ENCODE assay signal across 8 mouse cellular contexts in genomic region chr11:114851269-114851607, GRCm38 (mm10). TPM values are rescaled to one million over a fixed set of nuclear protein-coding genes. Genes with fewer than 3 reads are reported as not detected.
DNase-seq lines count a peak whose midpoint lies in the region; ATAC-seq and TF ChIP-seq lines count a peak whose summit lies in the region.

No protein-coding gene starts in this region.

- H3K4me1 ChIP-seq in testis, adult 2 months (ENCODE audit: control insufficient read depth, insufficient read depth, low read length): peaks cover 12% of the 10 kb centered on the region
- H3K4me1 ChIP-seq in hindbrain, embryonic 12.5 days: peaks cover 34% of the 10 kb centered on the region
- peaks cover 73% of the 10 kb centered on the region for H3K4me1 ChIP-seq in megakaryocyte, embryonic 14.5 days

- peak overlapping the region; percentile 92 for H3K4me2 ChIP-seq in hindbrain, embryonic 12.5 days (replicated peaks)

- DNase-seq in gastrocnemius, adult 2 months: no peak
- DNase-seq in gastrocnemius, postnatal 14 days: no peak
- no peak for DNase-seq in testis, postnatal 14 days (ENCODE audit: low spot score)
- DNase-seq in yolk sac, embryonic 10.5 days (ENCODE audit: low spot score): no peak
- DNase-seq in thymus, postnatal 25 days: no peak

- H3K27ac ChIP-seq in gastrocnemius, adult 2 months: peak overlapping the region; percentile 98
- H3K27ac ChIP-seq in testis, adult 2 months (ENCODE audit: control insufficient read depth, insufficient read depth, low read depth, low read length): no peak overlapping the region
- peak overlapping the region; percentile 86; the same call in 1 of the 2 replicates for H3K27ac ChIP-seq in hindbrain, embryonic 12.5 days

- H3K4me3 ChIP-seq in gastrocnemius, adult 2 months: peak overlapping the region; percentile 95
- peak overlapping the region; percentile 41 for H3K4me3 ChIP-seq in testis, adult 2 months (ENCODE audit: control insufficient read depth, low read depth, low read length)
- peak overlapping the region; percentile 57 for H3K4me3 ChIP-seq in hindbrain, embryonic 12.5 days
- peak overlapping the region; percentile 96 for H3K4me3 ChIP-seq in megakaryocyte, embryonic 14.5 days (replicated peaks)

- TF ChIP-seq CTCF in gastrocnemius, adult 2 months (IDR thresholded peaks at IDR 0.05): no peak
- TF ChIP-seq CTCF in testis, adult 2 months (IDR thresholded peaks at IDR 0.05; ENCODE audit: control insufficient read depth, insufficient read depth, insufficient replicate concordance, low read depth, low read length): no peak

- intact Hi-C loops in gastrocnemius, adult 2 months (cut with DNase I): no loop called here
- intact Hi-C loops in gastrocnemius, postnatal 14 days (cut with DNase I; ENCODE audit: low total_unique reads): no loop called here

- H3K36me3 ChIP-seq in testis, adult 2 months (ENCODE audit: control insufficient read depth, insufficient read depth, low read length): no peaks in the 10 kb centered on the region
- no peaks in the 10 kb centered on the region for H3K36me3 ChIP-seq in hindbrain, embryonic 12.5 days
- peaks cover 3% of the 10 kb centered on the region for H3K36me3 ChIP-seq in megakaryocyte, embryonic 14.5 days (replicated peaks; ENCODE audit: low read length)

- no peaks in the 10 kb centered on the region for H3K9me3 ChIP-seq in hindbrain, embryonic 12.5 days (replicated peaks)
- no peaks in the 10 kb centered on the region for H3K9me3 ChIP-seq in megakaryocyte, embryonic 14.5 days

- no peak for TF ChIP-seq POLR2A in testis, adult 2 months (IDR thresholded peaks at IDR 0.05; ENCODE audit: control insufficient read depth, low read depth, low read length)

- 1% methylated on average over 27 of the region's 27 CpGs for WGBS in hindbrain, embryonic 12.5 days

- peak overlapping the region; percentile 69 for H3K9ac ChIP-seq in hindbrain, embryonic 12.5 days

- no peaks in the 10 kb centered on the region; the same call in none of the 2 replicates for H3K27me3 ChIP-seq in testis, adult 2 months (ENCODE audit: control insufficient read depth, insufficient read depth, low read length)
- peaks cover 64% of the 10 kb centered on the region for H3K27me3 ChIP-seq in hindbrain, embryonic 12.5 days
- H3K27me3 ChIP-seq in megakaryocyte, embryonic 14.5 days (replicated peaks): peaks cover 64% of the 10 kb centered on the region

- ATAC-seq in hindbrain, embryonic 12.5 days (ENCODE audit: low FRiP score): peak; percentile 29; the same call in 1 of the 2 replicates

RNA-seq across cellular contexts. Expression of gene Gprc5c, which starts 0.3 kb away (rescaled TPM):
- total RNA-seq in gastrocnemius, adult 2 months (2021): 10 to 100 TPM; 45.4 to 82.1 TPM
- 10 to 100 TPM; 39.1 to 43.0 TPM for total RNA-seq in gastrocnemius, postnatal 14 days (2021)
- 0.36 and 2.6 TPM in 2 replicates for polyA plus RNA-seq in testis, adult 2 months (2012; rRNA removed)
- 29.7 and 30.0 TPM in 2 replicates for polyA plus RNA-seq in hindbrain, embryonic 12.5 days (2016; fragmentation: Nextera tagmentation; extraction: Ambion mirVana)
- 3.2 and 4.8 TPM in 2 replicates for polyA plus RNA-seq in megakaryocyte, embryonic 14.5 days (2012; ENCODE audit: insufficient read depth, low replicate concordance)

RNA-seq across cellular contexts. Expression of gene Cd300a, which starts 38.6 kb away (rescaled TPM):
- total RNA-seq in gastrocnemius, adult 2 months (2021): under 1 TPM; 0.50 to 0.66 TPM
- under 1 TPM; 0.55 to 0.84 TPM for total RNA-seq in gastrocnemius, postnatal 14 days (2021)
- 0.06 and 0.17 TPM in 2 replicates for polyA plus RNA-seq in testis, adult 2 months (2012; rRNA removed)
- 0.79 and 1.1 TPM in 2 replicates for polyA plus RNA-seq in hindbrain, embryonic 12.5 days (2016; fragmentation: Nextera tagmentation; extraction: Ambion mirVana)
- 3.4 and 3.6 TPM in 2 replicates for polyA plus RNA-seq in megakaryocyte, embryonic 14.5 days (2012; ENCODE audit: insufficient read depth, low replicate concordance)

RNA-seq across cellular contexts. Expression of gene Gpr142, which starts 52.5 kb away (rescaled TPM):
- total RNA-seq in gastrocnemius, adult 2 months (2021): not detected
- not detected for total RNA-seq in gastrocnemius, postnatal 14 days (2021)
- not detected in 2 replicates for polyA plus RNA-seq in testis, adult 2 months (2012; rRNA removed)
- polyA plus RNA-seq in hindbrain, embryonic 12.5 days (2016; fragmentation: Nextera tagmentation; extraction: Ambion mirVana): not detected in 2 replicates
- not detected in 2 replicates for polyA plus RNA-seq in megakaryocyte, embryonic 14.5 days (2012; ENCODE audit: insufficient read depth, low replicate concordance)

RNA-seq across cellular contexts. Expression of gene Btbd17, which starts 55.5 kb away (rescaled TPM):
- total RNA-seq in gastrocnemius, adult 2 months (2021): not detected
- total RNA-seq in gastrocnemius, postnatal 14 days (2021): 1 to 10 TPM in 1 of 2 experiments, under 1 TPM in 1; 0.38 to 1.1 TPM
- polyA plus RNA-seq in testis, adult 2 months (2012; rRNA removed): 0.31 and 0.42 TPM in 2 replicates
- 32.2 and 37.3 TPM in 2 replicates for polyA plus RNA-seq in hindbrain, embryonic 12.5 days (2016; fragmentation: Nextera tagmentation; extraction: Ambion mirVana)
- 0.04 TPM in 1 of 2 replicates, not detected in the other for polyA plus RNA-seq in megakaryocyte, embryonic 14.5 days (2012; ENCODE audit: insufficient read depth, low replicate concordance)

Comparison
In these comparisons a context has a peak if more than half of its experiments do, and no peak if none do; other contexts are left out.
1. H3K4me3 ChIP-seq: peak in every context shown above with its lines; median percentile 96 in megakaryocyte, embryonic 14.5 days; 95 in gastrocnemius, adult 2 months; 57 in hindbrain, embryonic 12.5 days; 41 in testis, adult 2 months.